Mouse (Mus musculus): ENCODE data around the gene Tll2.
A peak's percentile ranks its signal among the peaks of the same experiment; 100 is the strongest.

Tll2 gene

DNA sequence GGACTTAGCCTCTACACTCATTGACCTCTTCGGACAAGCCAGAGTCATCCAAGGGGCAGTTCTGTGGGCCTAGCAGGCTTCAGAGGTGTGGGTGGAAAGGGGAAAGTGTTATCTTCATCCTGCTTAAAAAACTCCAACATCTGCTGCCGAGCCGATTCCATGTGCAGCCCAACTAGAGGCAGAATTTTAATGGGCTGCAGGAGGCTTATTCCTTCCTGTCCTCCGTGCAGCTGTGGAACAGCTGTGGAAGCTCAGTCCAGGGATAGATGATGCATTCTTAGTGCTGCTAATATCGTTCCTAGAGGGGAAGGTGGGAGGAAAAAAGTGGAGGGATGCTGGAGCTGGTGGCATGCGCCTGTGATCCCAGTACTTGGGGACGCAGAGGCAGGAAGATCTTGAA is 52.0 kb downstream of the Tll2 start:
- DNase-seq: no peak

DNA sequence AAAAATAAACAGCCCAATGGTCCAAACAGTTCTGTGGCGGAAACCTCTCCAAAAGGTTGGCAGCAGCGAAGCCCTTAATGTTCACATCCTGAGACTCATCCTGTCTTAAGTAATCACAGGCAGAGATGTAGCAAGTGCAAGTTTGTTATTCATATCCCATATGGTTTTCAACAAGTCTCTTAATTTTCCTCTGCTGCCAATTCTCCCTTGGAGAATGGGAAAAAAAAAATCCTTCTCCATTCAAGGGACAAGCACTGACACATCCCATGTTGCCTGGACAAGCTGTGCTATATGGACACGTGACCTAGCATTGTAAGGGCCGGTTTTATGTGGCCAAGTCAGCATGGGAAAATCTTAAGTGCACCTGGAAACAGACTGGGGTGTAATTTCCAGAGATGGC is 54.2 kb downstream of the Tll2 start:
- no peak for DNase-seq

DNA sequence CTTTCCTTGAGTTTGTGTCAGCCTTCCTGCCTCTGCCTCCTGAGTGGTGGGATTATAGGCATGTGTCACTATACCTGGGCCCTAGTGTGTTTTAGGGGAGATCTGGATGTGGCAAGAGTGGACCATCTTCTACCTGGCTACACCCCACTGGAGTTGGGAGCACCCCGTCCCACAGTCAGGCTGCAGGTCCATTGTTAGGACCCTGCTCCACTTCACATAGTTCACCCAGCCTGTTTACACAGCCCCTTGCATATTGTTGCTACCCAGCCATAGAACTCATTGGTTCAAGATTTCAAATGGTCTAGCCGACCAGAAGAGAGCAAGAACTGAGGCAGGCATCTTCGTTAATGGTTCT is 54.6 kb downstream of the Tll2 start:
- no peak for DNase-seq

DNA sequence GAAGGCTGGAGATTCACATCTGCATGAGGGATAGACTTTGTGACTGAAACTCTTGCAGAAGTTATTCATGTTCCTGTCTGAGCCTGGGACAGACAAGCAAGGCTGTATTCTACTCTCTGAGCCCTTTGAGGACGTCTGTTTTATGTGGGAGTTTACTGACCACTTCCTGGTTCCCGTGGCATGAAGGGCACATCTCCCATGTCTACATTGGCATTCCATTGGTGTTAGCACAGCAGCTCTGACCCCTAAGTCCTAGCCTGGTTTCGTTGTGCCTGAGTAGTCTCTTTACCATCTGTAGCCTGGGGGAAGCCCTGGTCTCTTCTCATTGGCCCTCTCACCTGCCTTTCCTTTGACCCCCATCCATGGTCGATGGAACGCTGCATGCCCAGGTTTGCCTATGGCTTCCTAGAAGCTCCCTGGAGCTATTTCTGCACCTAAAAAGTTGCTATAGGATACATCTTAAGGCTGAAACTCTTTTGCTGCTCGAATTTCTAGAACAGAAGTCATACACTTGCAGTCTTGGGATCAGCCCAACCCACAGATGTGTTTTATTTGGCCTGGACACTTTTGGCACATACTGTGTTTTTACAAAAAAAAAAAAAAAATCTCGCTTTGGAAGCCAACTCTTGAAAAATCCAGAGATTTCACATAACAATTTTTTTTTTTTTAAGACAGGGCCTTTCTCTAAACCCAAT is 55.2 kb downstream of the Tll2 start:
- DNase-seq: no peak

DNA sequence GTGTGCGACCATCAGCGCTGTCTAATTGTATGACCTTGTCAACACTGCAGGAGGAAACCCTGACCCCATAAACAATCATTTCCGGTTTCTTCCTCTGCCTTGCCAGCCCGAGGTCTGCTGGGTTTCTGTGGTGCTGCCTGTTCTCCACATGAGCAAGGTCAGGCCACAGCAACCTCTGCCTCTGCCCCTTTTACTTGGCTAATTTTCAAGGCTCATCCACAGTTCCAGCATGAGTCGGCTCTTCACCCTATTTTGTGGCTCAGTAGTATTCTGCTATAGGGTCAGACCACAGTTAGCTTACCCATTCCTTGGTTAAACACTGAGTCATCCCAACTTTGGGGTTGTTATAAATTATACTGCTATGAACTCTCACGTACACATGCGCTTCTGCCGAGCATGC is 65.7 kb downstream of the Tll2 start:
- DNase-seq: no peak

DNA sequence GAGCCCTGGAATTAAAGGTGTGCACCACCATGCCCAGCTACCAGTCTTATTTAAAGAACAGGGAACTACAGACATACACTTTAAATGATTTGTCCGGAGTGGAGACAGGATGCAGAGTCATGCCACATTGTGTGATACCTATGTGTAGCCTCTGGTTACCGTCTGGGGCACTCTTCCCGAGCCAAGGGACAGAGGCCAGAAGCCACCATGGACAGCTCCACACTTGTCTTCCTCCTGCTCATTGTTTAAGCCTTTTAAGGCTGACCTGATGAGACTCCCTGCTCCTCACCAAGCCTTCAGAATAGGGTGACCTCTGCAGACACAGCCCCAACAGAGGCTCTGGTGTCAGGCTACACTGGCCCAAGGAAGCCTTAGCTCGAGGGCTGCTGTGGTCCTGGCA is 67.0 kb downstream of the Tll2 start:
- no peak for DNase-seq

DNA sequence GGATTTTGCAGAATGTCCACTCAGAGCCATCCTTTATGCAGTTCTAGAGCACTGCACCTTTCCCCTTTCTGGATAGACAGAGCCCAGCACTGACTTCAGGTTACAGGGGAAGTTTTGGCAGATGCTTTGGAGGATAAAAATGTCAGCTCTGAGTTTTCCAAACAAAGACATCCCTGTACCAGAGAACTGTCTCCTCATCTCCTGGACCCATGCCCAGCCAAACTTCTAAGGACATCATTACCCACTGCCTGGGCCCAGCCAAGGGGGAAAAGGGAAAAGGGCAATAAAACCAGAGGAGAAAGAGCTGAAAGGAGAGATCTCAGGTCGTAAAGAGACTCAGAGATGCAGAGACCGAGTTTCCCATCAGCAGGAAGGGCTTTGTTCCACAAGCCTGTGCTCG is 83.6 kb downstream of the Tll2 start:
- no peak for DNase-seq

DNA sequence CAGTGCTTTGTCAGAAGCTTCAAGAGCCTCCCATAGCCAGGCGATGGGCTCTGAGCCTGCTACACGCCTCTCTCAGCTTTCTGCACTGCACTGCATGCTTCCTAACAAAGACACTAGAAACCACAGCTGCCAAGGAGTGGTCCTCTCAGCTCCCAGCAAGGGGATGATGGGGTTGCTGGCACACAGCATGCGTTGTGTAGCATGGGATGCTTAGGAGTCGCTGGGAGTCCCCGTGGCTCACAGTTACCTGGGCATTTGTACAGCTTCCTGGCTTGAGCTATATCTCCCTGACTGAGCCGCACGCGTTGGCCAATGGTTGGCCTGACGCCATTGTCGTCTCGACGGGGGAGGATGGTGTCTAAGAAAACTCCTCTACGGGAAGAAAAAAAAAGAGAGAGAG is 86.7 kb downstream of the Tll2 start:
- peak; percentile 22 for DNase-seq

DNA sequence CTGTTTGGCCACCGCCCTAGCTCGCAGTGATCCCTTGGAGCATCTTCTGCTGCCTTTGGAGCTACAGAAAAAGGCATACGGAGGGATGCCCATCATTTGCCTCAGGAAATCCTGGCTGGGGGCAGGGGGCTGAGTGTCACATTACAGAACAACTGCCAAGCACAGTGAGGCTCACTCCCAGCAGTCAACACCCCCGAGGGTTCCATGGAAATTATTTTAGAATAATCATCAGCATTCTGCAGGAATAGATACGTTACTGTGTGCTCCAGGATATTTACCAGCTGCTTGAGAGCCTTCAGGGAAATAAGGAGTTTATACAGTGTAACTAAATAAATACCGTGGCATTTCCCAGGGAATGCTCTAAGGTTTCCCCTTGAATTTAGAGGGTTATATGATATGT is 88.3 kb downstream of the Tll2 start:
- DNase-seq: no peak

DNA sequence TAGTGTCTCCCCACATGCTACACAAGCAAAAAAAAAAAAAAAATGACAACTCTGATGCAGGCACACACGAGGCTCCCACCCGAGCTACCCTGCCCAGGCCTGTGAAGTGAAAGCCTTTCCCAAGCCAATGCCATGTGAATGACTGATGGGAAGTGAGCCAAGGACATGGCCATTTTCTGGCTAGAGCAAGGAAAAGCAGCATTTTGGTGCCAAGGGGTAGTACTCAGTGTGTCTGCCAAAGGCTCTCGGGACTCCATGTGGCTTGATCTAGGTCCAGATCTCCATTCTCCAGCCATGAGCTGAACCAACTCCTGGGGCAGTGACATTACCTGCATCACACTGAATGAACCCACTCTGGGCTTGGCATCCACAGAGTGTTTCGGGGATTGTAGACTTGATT is 89.3 kb downstream of the Tll2 start:
- no peak for DNase-seq

DNA sequence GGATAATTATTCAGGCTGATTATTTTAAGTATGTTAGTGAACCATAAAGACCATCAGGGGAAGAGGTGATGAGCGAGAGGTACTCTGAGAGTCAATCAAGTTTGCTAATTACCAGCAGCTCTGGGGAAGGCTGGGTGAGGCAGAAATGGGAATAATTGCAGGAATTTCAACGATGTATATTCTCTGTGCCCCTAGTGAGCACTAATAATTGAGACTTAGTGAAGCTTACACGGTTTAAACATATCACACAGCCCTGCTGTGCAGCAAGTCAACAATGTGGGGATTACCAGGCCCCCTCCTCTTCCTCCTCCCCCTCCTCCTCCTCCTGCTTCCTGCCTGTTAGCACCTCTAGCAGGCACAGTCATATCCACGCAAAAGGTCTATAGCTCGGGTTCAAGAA is 92.0 kb downstream of the Tll2 start:
- DNase-seq: no peak

DNA sequence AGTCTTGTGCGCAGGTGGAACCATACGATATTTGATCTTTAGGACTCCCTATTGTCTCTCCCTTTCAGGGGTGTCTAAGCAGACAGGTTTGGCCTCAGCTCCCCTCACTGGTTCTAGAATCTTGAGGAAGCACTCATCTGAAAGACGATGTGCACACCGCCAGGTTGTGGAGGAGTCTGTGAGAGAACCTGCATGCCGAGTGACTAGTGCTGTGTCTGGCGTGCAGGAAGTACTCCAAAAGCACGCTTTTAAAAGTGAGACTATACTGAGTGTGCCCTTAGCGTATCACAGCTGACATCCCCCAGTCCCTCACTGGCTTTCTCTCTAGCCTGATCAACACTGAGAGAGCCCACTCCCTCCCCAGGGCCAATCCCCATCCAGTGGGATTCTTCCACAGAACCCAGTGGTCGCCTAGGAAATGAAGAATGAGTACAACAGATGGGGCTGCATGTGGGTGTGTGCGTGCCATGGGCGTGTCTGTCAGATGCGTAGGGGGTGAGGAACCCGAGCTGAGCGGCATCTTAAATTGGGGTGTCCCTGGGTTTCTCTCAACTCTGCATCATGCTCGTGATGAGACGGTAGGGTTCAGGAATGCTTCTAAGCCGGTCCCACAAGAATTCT is 92.6 kb downstream of the Tll2 start:
- peak; percentile 44 for DNase-seq

DNA sequence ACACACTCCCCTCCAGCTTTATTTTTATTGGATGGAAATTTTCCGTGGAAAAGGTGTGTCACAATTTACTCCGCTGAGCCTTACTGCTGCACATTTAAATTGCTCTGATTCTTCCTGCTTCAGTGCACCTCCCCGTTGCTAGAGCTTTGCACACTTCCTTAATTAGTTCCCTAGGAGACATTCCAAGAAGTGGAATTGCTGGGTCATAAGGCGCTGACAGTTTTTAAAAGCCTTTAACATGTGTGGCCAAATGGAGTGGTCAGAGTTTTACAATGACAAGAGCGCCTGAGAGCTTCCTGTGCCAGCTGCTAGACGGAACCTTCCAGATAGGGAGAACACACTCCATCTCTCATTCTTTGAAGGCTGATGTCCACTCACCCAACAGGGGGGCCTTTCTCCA is 94.0 kb downstream of the Tll2 start:
- DNase-seq: no peak

DNA sequence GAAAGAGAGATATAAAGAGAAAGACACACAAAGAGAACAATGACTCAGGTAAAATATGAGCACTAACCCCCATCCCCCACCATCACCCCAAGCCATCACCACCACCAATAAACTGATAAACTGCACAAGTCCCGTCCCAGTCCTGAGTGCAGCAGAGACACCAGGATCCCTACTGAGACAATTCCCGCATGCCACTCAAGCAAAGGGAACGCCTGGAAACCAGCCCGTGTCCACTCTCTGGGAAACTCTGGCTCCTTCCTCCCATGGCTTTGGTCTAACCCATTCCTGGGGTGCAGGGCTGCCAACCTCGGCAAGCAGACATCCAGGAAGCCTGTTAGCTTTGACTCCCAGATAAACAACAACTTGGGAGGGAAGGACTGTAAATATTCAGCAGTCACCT is 96.6 kb downstream of the Tll2 start:
- no peak for DNase-seq

DNA sequence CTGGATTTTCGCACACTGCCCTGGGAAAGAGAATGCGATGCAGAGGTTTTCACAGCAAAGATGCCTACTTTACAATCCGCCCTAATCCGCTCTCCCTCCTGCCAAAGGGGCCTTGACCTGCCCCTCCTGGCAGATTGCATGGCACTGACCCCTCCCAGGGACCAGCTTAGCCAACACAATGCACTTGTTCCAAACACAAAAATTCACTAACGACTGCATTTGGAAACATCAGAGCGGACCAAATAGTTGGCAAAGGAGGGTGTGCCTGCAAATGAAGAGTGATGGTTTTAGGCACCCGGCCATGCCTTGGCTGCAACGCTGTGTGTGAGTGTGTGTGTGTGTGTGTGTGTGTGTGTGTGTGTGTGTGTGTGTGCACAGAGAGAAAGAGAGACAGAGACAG is 97.1 kb downstream of the Tll2 start:
- DNase-seq: no peak

DNA sequence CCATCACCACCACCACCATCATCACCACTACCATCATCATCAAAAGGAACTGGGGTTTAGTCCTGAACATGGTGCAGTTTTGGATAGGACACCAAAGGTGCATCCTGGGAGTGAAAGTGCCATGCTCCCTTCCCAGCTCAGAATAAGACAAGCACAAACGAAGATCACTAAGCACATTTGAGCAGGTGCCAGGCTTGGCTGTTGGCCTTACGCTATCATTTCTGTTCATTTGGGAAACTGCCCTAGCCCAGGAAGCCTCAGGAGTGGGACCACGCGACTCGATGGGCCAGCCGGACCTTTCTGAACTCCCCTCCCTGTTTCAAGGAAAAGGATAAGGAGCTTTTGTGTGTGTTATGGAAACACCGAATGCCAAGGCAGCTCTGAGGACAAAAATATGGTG is 98.0 kb downstream of the Tll2 start:
- DNase-seq: no peak

DNA sequence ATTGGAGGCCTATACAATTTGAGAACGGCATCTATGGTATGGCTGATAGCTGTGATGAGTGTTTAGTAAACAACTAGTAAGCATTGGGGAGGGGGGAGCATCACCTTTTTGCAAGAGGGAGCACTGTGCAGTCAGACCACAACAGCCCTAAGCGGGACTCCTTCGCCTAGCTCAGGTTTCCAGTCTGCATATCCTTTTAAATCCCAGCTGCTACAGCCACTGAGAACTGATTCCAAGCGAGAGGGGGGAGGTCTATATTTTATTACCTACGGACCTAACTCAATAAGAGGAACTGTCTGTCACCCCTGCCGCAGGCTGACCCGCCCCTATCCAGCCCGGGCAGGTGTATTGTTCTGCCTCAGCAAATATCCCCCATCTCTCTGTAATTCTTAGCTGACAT is 99.1 kb downstream of the Tll2 start:
- DNase-seq: no peak

DNA sequence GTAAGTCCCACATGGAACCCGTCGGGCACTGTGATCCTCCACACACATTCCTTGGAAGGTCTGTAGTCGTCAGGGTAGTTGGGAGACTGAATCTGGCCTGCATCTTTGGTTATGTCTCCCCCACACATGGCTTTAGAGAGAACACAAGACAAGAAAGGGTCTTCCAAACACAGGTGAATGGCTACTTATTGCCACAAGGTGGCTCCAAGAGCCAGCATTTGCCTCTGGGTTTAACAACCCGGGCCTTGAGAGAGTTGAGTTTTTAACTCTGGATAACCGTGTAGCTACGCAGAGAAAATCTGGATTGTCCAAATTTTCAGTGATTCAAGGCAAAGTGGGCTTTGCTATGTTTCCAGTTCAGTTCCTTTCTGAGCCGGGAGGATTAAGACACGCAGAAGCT is 101.7 kb downstream of the Tll2 start:
- no peak for DNase-seq

DNA sequence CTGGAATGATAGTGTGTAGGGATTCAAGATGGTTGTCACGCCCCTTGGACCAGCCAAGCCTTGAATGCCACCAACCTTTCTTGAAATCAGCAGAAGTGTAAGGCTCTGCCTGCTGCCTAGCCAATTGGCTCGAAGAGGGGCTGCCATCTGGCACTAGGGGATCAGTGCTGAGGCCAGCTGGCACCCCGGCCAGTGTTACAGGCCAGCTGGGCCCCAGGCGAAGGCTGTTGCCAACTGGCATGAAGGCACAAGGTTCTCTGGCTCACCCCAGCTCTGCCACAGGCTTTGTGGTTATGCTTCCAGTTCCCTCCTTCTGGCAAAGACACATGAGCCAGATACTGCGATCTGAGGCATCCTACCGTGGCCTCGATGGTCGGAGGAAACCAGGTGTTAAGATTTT is 105.2 kb downstream of the Tll2 start:
- DNase-seq: peak; percentile 85

DNA sequence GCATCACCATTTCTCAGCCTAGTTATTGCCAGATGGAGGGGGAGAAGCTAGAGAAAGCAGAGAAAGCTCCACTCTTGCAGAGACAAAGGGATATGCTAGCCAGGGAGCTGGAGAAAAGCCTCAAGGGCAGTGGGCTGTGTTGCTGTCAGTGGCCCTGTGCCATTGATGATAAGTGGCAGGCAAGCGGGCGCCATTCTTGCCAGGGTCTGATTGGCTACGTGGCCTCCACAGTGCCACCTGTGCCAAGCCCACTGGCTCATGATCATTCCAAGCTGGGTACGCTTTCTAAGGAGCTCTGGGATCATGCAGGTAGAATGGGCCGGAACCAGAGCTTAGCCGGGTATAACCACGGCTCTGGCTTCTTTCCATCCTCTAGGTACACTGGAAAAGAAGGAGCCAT is 105.8 kb downstream of the Tll2 start:
- DNase-seq: no peak

DNA sequence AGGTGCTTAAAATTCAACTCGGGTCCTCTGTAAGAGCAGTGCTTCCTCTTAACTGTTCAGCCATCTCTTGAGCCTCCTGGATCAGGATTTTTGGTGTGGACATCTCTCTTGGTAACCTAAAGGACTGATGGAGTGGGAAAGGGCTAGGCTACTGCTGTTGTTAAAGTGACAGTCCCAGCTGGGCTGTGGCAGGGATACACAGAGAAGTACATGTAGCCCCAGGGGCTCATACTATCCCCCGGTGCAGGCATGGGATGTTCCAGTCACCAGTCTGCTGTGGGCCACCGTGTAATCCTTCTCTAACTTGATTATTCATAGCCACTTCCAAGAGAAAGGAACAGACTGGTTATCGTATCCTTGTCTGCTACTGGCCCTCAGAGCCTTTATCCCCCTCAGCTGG is 109.6 kb downstream of the Tll2 start:
- DNase-seq: no peak

DNA sequence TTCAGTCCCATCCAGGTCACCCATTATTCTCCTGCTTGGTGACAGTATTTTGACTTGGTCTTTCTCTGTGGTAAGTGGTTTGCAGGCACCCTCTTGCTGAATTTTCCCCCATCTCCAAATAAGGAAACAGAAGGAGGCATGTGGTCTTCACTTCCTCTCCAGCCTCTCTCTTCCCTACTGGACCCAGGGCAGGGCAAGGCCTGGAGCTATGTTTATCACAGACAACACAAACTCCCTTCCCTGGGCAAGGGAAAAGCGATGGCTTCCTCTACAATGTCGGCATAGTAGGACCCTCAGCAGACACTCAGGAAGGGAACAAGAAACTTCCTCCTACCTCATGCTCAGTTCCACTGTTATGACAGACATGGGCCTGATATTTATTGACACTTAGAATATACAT is 114.7 kb downstream of the Tll2 start:
- DNase-seq: no peak

DNA sequence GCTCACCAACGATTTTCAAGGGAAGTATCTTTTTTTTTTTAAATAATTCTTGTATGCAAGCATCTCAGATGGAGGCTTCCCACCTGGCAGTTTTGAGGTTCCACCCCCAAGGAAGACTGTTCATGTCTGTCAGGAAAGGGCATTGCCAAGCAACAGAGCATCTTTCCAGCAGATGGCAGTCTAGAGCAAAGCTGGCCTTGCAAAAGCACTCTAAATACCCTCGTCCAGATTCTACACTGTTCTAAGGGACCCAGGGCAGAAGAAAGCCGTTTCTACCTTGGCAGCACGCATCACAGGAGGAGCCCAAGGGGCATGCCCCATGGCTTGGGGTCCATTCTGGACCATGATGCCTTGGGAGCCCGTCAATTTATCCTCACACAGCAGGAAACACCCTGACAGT is 116.8 kb downstream of the Tll2 start:
- DNase-seq: peak; percentile 57

DNA sequence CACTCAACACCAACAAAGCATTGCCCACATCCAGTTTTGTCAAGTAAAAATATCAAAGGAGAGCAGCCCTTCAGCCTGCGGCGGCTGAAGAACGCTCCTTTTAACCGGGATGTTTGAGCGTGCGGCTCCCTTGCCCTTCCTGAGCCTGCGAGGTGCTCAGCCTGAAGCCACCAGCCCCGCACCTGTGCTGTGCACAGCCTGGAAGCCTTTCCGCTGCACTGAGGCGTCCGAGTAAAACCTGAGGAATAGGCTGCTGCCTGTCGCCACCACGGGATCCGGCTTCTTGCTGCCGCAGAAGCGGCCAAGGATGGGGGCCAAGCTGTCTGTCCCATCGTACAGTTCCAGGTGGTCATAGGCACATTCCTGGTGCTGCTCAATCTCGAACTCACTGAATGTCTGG is 118.1 kb downstream of the Tll2 start:
- DNase-seq: no peak

DNA sequence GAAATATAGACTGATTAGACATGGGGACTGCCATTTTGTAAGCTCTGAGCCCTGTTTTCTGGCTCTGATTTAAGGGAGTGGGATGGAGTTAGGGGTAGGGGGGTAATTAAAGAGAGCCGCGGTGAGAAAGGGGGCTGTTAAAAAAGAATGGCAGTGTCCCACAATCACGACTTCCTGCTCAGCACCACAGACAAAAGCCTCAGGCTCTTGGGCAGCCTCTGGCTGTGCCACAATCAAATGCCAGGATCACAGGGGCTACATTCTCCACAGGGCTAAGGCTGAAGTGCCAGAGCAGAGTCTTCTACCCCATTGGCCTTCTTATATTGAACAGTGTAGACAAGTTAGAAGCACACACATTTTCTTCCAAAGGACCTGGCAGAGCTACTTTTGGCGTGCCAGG is 118.7 kb downstream of the Tll2 start:
- DNase-seq: no peak

DNA sequence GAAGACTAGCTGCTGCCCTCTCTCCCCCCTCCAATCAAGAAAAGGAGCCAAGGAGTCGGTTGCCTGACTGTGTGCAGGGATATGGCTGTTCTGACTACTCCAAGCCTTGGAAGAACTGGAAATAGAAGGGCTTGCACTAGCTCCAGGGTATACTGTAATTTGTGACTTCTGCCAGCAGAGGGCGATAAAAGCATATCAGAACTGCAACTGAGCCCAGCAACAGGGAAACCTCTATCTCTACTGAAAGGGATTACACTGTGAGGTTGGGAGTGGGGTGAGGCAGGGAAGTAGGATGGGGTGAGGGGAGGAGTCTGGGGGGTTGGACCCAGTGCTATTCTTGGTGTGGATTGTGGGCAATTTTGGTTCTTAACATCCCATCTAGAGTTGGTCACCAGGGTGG is 119.9 kb downstream of the Tll2 start:
- DNase-seq: peak; percentile 87

Data from layer of hippocampus, adult 9-11 months (tissue).